Mouse (Mus musculus): Measurements from ENCODE around the gene Nxnl2.

- TF ChIP-seq POLR2A (IDR thresholded peaks at IDR 0.05; ENCODE audit: control insufficient read depth, extremely low read depth, insufficient read depth, low read length, poor library complexity) (no peak), CTCF (IDR thresholded peaks at IDR 0.05; ENCODE audit: borderline replicate concordance, control insufficient read depth, extremely low read depth, insufficient read depth, low read length, poor library complexity) (no peak)
Observed at GRCm38 (mm10) chr13:51155178-51156013, 15.4 kb upstream of the Nxnl2 start.

Data from thymus, adult 2 months (tissue).